Mouse (Mus musculus) gastrocnemius, adult 2 months (tissue): ENCODE measurements around the gene Cenpb. TPM values are rescaled to one million over a fixed set of nuclear protein-coding genes. Genes with fewer than 3 reads are reported as not detected.
A peak's percentile ranks its signal among the peaks of the same experiment; 100 is the strongest.

Experiments used
- DNase-seq: peaks from one replicate; pipeline ENCODE4 v3.0.0; 2022
- H3K27ac ChIP-seq: fragments of 200-600 bp; 2 replicates; pipeline ENCODE4 v1.8.1; 2022; ENCODE audit warnings: mild to moderate bottlenecking
- H3K4me3 ChIP-seq: fragments of 200-600 bp; 2 replicates; pipeline ENCODE4 v1.8.1; 2022; ENCODE audit warnings: mild to moderate bottlenecking, moderate library complexity
- CTCF ChIP-seq: fragments of 200-600 bp; IDR thresholded peaks from 2 replicates; pipeline ENCODE4 v1.8.1; 2022; ENCODE audit warnings: antibody characterized with exemption, mild to moderate bottlenecking, moderate library complexity
- intact Hi-C: fragments of 180-260 bp; cut with DNase I; formaldehyde crosslinking; loops from one replicate; pipeline ENCODE4 v1.15.1; 2025
- total RNA-seq, 2 experiments: library from RNA; stranded (reverse); gene quantifications; 2 replicates each; pipeline ENCODE4 v1.2.3; 2021

Cenpb gene
- total RNA-seq, 2 experiments from 2014 or later = 67.7 to 70.1 TPM

DNA sequence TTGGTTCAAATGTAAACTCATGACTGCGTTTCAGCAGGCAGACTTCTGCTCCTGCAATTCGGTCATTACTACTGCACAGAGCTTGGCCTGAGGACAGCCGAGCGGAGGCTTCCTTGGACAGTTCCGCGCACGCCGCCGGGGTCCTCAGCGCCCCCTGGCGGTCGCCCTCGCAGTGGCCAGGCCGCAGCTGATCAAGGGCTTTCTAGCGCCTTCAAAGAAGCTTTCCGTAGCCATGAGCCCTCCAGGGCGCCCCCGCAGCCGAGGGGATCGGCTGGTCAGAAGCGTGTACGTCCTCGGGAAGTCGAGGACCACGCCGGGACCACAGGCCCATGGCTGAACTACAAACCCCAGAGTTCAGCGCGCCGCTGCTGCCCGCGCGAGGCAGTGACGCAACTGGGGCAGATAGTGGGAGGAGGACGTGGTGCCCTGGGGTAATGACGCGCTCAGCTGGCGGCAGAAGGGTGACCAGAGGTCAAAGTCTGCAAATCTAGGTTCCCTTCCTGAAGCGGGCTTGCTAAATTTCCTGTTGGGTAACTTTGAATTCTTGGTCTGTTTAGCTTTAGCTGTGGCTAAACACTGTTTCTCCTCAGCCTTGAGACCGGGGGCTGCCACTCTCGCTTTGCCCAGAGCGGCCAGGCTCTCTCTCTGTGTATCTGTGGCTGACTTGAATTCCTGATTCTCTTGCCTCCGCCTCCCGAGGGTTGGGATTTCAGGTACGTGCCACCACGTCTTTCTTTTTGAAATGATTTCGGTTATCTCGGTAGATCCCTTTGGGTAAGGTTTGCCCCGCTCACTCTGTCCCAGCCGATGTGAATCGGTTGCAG is 30.3 kb upstream of the Cenpb start:
- peak overlapping the region; percentile 82 for H3K4me3 ChIP-seq
- no peak; the same call in 1 of the 2 replicates for TF ChIP-seq CTCF
- peak overlapping the region; percentile 100 for H3K27ac ChIP-seq
- peak; percentile 98 for DNase-seq
- intact Hi-C loops = loop anchor here (2.0 to 5.0 kb wide), 2 partner anchors 33 to 115 kb away; no protein-coding TSS in a partner anchor

DNA sequence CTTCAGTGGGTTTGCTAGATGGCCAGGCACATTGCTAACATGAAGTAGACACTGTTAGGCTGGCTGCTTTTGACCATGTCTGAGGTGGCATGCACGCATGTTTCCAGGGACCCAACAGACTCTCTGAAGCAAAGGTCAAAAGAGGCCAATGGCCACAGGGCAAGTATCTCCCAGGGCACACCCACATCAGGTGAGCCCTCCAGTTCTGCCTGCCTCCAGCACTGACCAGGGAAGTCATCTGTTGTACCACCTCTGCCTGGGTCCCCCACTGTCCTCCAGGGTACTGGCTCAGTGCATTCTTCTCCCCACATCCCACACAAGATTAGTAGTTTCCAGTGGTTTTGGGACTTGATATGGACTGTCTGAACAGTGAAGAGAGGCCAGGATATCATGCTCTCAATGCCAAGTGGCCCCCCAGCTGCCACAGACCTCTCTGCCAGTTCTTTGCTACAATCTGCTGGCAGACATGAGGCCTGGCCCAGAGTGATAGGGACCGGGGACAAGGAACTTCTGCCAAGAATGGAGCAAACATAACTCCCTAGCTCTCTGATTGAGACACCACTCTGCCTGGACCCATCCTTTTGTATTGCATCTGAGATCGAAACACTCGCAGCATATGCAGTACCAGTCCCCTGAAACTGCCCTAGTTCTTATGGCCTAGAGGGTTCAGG is 29.4 kb upstream of the Cenpb start:
- intact Hi-C loops = loop anchor here (2.0 kb wide), 1 partner anchor 114 kb away; no protein-coding TSS in a partner anchor
- Histone ChIP-seq H3K4me3 (peak overlapping the region; percentile 82), H3K27ac (peak overlapping the region; percentile 100)
- DNase-seq = no peak
- no peak for TF ChIP-seq CTCF

DNA sequence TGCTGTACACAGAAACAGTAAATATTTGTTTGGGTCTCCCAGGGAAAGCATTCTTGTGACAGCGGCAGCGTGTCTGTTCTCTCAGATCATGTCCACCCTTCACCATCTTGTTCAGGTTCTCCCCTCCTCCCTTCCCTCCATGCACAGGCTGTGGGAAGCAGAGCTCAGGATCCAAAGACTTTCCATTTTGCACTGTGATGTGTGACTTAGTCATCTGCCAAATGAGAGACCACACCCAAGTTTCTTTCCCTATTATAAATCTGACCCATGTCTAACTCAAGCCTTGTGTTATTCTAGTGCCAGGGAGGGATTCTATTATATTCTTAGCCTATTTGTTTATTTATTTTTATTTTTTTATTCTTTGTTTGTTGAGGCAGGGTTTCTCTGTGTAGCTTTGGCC is 28.5 kb upstream of the Cenpb start:
- Histone ChIP-seq H3K27ac (peak overlapping the region; percentile 9), H3K4me3 (no peak overlapping the region)
- intact Hi-C loops = loop anchor here (2.0 kb wide), 1 partner anchor 114 kb away; no protein-coding TSS in a partner anchor
- TF ChIP-seq CTCF = no peak
- DNase-seq = no peak

DNA sequence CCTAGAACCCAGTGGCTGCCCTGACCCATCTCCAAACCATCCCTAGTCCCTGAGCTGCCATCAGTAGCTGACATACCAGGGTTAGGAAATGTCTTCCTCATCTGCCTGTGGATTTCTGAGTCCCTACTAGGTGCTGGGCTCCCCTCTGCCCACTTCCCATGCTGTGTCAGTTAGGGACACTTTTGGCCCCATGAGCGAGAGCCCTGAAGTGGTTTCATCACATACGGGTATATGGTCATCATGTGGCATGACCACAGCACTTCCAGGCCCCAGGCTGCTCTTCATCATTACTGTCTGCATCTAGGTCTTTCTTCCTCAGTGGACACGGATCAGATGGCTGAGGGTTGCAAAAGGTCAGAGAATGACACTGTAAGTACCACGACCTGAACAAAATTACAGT is 26.9 kb upstream of the Cenpb start, which contains the start of gene Ap5s1:
Ap5s1 (plus strand) TSS at position 301 of the 400 bp plus-strand sequence.
- peak within 1 kb of the TSS; percentile 87 for H3K27ac ChIP-seq
- DNase-seq = no peak
- no peak for TF ChIP-seq CTCF
- intact Hi-C loops = no loop called here
- no peak within 1 kb of the TSS for H3K4me3 ChIP-seq

DNA sequence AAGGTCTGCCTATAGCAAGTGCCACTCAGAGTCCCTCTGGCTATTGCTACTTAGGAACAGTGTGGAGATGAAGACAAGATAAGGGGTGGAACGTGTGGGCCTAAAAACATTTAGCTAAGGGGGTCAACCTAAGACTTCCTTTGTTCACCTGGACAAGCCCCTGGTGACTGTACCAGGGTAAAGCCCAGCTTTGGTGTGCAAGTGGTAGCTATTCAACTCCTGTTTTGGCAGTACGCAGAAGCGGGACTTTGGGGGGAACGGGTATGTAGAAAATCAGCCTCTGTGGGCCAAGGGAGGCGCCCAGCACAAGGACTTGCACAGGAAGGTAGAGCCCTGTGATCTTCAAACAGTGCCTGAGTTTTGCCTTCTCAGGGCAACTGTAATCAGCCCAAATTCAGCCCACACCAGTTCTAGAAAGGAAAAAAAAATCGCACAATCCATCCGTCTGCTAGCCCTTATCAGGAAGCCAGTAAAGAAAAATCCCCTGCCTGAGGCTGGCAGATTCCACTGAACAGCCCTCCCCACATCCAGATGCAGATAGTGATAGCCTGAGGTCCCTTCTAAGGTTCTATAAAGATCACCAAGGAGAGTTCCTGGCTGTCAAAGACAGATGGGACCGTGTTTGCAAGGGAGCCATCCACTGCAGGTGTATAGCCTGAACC is 25.8 kb upstream of the Cenpb start:
- no peak overlapping the region; the same call in 1 of the 2 replicates for H3K4me3 ChIP-seq
- no peak for TF ChIP-seq CTCF
- no peak for DNase-seq
- intact Hi-C loops = loop anchor here (2.0 kb wide), 1 partner anchor 19 kb away; the partner anchor contains the start of genes Cdc25b and Spef1
- H3K27ac ChIP-seq = peak overlapping the region; percentile 87

DNA sequence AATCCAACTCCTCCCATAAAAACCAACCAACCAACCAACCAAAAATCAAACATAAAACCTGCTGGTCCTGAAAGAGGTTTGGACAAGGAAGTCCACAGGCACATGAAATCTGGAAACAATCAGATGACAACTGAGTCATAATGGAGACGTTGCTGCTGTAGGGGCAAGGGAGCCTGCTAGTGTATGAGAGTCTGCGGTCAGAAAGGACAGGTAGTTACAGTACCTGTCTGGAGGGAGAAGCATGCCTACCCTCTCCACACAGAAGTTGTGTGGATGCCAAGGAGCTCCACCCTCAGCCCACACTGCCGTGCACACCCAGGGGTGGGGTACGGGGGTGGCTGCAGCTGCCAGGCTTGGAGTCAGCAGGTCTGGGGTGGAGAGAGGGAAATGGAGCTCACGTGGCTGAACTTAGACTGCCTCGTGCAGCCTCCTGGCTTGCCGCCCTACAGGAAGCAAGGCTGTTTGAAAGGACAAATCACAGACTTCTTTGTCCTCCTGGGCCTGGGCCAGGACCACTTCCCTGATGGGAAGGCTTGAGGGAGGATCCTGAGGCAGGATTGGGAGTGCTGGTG is 24.6 kb upstream of the Cenpb start:
- TF ChIP-seq CTCF = no peak
- H3K27ac ChIP-seq = peak overlapping the region; percentile 87
- H3K4me3 ChIP-seq = peak overlapping the region; percentile 51
- DNase-seq = peak; percentile 96
- intact Hi-C loops = loop anchor here (2.0 kb wide), 1 partner anchor 18 kb away; the partner anchor contains the start of genes Cdc25b and Spef1

DNA sequence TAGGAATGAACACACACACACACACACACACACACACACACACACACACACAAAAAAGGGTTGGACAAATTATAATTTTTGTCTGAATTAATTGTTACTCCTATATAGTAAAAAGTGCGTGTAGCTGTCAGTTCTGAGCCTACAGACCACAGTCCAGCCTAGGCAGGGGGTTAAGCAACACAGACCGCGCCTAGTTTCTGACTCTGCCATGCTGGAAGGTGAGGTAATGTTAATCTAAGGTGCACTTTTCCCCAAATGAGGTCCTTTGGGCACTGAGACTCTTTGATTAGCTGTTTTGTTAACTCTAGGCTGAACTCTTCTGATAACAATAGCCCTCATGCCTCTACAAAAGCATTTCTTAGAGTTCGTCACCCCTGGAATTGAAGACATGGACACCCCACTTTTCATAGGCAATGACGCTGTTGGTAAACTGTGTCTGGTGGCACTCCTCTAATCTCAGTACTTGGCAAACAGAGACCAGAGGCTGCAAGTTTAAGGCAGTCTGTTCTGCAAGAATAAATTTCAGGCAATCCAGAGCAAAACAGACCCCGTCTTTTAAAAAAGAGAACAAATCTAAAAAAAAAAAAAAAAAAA is 24.0 kb upstream of the Cenpb start:
- no peak for TF ChIP-seq CTCF
- no peak for DNase-seq
- Histone ChIP-seq H3K27ac (peak overlapping the region; percentile 87), H3K4me3 (no peak overlapping the region)
- intact Hi-C loops = loop anchor here (2.0 kb wide), 1 partner anchor 17 kb away; the partner anchor contains the start of genes Cdc25b and Spef1

DNA sequence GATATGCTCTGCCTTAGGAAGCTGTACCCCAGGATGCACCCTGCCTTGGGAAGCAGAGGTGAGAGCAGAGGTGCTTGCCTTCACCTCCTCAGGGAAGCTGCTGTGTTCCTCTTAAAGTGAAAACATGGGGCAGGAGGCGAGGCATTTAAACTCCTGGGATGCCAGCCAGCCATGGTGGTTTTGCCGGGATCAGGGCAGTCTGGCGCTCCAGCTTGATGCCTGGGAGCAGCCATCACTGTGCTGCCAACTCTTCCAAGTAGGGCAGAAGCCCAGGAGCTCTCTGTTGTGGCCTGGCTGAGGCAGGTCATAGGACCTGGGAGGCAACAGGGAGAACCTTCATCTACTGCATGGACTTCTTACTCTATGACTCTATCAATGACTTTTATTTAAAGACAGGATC is 21.4 kb upstream of the Cenpb start:
- Histone ChIP-seq H3K27ac (no peak overlapping the region), H3K4me3 (no peak overlapping the region)
- TF ChIP-seq CTCF = no peak
- no peak for DNase-seq
- intact Hi-C loops = no loop called here

DNA sequence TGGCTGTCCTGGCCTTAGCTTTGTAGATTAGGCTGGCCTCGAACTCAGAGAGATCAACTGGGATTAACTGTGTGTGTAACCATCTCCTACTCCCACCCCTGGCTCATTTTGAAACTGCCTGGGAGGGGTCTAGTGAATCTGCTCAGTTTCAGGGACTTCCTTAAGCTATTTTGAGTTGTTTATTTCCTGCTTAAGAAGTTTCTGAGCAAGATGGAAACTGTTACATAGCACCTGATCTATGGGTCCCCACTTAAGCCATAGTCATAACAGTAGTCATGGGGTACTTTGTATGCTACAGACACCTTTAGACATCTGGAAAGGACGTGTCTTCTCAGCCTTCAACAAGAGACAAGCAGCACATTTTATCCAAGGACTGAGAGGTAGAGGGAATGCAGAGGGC is 20.8 kb upstream of the Cenpb start:
- intact Hi-C loops = no loop called here
- H3K27ac ChIP-seq = no peak overlapping the region
- no peak for TF ChIP-seq CTCF
- no peak for DNase-seq
- no peak overlapping the region for H3K4me3 ChIP-seq

DNA sequence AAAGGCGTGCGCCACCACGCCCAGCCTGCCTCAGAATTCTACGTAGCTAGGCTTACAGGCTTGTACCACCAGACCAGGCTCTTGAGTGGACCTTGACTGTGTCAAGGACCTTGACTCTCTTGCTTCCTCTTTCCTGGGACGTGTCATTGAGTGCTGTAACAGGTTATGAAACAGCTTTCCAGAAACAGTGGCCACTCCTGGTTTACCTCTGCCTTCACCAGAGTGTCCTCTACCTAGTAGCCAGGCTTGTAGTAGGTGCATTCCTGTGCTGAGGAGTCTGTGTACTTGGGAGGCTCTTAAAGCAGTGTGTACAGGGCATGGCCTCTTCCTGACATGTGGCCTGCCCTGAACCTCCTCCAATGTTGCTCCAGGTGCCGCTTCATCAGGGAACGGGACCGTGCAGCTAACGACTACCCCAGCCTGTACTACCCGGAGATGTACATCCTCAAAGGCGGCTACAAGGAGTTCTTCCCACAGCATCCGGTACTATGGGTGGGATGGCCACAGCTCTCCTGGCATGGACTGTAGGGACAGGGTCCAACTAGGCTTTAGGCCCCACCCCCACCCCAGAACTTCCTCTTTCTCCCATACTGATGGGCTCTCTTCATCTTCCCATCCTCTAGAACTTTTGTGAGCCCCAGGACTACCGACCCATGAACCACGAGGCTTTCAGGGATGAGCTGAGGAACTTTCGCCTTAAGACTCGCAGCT is 16.9 kb upstream of the Cenpb start:
- TF ChIP-seq CTCF = no peak
- Histone ChIP-seq H3K4me3 (no peak overlapping the region), H3K27ac (no peak overlapping the region)
- intact Hi-C loops = no loop called here
- no peak for DNase-seq

DNA sequence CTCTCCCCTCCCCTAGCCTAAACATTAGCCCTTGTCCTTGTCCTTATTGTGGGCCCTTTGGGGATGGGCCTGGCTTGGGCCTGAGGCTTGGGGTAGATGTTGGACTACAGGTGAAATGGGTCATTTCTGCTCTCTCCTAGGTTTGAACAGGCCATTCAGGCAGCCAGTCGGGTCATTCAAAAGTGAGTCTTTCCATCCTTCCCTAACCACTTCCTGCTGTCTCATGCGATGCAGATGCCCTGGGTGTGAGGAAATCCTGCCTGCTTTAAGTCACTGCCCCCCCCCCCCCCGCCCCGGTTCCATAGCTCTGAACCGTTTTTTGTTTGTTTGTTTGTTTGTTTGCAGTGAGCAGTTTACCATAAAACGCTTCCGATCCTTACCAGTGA is 11.1 kb upstream of the Cenpb start:
- Histone ChIP-seq H3K27ac (no peak overlapping the region), H3K4me3 (no peak overlapping the region)
- no peak for DNase-seq
- TF ChIP-seq CTCF = no peak
- intact Hi-C loops = no loop called here
